Mouse (Mus musculus): ENCODE measurements around the gene Gpx2.
A peak's percentile ranks its signal among the peaks of the same experiment; 100 is the strongest.

The Gpx2 gene

DNA sequence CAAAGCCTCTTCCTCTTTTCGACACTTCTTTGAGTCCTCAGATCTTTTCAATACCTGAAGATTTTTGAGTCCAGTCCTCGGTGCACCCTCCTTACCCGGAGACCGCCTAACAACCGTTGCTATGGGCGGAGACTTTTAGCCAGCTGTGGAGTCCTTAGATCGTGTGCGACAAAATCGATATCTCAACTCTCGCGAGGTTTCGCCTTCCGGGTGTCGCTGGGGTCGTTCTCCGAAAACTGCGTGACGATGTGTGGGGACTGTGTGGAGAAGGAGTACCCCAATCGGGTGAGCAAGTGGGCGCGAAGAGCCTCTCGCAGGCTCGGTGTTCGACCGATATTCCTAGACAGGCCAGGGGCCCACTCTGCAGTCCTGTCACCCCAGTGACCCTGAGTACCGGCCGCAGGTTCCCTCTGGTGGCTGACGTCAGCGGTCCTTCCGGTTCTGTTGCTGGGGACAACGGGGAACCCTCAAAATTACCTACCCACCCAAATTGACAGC, 30.0 kb downstream of the Gpx2 start, which contains the start of the genes Churc1 and Fntb:
Churc1 (plus strand) TSS at position 185 of the 498 bp plus-strand sequence.
Fntb (plus strand) TSS at position 236 of the 498 bp plus-strand sequence.
- peak; percentile 92 to 93 for DNase-seq (ENCODE audit: low spot score in 2 of 2)

DNA sequence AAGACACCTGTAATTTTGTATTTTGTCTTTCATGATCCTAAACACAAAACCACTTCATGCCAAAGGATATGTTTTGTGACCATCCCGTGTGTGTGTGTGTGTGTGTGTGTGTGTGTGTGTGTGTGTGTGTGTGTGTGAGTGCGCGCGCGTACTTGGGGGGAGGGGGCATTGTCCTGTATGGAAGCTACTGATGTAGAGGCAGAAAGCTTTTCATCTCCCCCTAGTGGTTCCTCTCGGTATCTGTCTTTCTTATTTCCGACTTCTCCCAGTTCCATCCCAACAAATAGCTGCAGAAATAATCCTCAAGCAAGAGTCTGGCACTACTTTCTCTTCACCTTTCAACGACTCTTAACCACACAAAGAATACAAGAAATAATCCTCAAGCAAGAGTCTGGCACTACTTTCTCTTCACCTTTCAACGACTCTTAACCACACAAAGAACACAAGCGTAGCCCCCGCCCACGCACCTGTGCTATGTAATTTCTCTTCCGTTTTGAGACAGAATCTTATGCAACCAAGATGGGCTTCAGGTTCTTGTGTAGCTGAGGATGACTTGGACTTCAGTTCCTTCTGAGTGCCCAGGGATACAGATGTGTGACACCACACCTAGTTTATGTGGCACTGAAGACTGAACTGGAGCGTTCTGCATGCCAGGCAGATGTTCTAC, 42.6 kb downstream of the Gpx2 start:
- peak in 1 of 2 experiments; percentile 21 for DNase-seq (ENCODE audit: low spot score in 2 of 2)

DNA sequence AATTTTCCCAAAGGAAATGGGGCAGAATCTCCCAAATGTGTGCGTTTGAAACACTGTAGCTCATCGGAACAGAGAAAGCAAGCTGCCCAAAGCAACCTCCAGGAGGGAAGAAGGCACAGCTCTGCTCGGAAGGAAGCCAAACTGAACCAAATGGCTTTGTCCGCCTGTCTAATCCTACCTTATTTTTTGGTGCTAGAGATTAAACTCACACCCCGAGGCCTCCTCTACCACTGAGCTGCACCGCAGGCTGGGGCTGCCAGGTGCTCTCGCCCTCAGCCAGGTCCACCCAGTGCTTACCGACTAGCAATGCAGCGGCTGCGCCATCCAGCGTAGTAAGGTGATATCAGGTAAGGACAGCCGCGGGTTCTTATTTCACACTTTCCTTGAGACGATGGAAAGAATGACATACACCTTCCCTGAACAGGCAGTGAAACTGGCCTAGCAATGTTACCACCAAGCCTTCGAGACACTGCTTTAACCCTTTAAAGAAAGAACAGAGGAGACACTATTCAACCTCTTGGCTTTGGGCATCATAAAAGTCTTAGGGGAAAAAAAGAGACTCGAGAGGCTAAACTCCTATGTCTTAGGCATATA, 44.4 kb downstream of the Gpx2 start:
- no peak for DNase-seq (ENCODE audit: low spot score in 2 of 2)
